Mouse (Mus musculus) erythroblast, embryonic 14.5 days (primary cell): ENCODE data around the gene Cit.

Source experiments
- GATA1 ChIP-seq: IDR thresholded peaks from 2 replicates; pipeline ENCODE4 v1.6.1; 2012; ENCODE audit warnings: low read length, inconsistent platforms, mixed read lengths
- TAL1 ChIP-seq: IDR thresholded peaks from 3 replicates; pipeline ENCODE4 v1.6.1; 2012; ENCODE audit warnings: low read length, inconsistent platforms, mixed read lengths

DNA sequence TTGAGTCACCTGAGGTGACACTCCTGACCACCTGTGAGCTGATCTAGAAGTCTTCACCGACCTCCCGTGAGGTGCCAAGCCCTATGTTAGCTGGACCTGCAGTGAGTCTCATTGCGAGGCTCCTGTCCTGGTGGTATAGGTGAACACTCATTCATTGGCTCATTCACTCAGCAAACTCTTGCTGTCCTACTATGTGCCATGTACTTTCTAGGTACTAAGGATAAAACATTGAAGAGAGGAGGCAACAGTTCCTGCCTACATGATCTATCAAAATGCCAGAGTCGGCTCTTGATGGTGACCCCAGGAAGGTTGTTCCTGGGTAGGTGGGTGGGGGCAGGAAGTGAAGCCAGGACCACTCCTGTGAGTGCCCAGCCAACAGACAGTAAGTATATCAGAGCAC lies 72.9 kb downstream of the Cit start:
- TF ChIP-seq TAL1 = no peak
- TF ChIP-seq GATA1 = no peak
